Mouse (Mus musculus) neural tube, embryonic 12.5 days (tissue): ENCODE measurements around the gene Stap2. TPM values are rescaled to one million over a fixed set of nuclear protein-coding genes. Genes with fewer than 3 reads are reported as not detected.

Experiments used
- ATAC-seq: fragments of 200-750 bp; cut with Nextera tagmentation; 2 replicates; pipeline ENCODE4 v1.8.0; 2017; ENCODE audit warnings: low read depth, mild to moderate bottlenecking, moderate TSS enrichment, moderate library complexity; ENCODE audit not compliant: low FRiP score
- H3K27ac ChIP-seq: fragments of 300-500 bp; sonication (generic); 2 replicates; pipeline ENCODE4 v1.5.1; 2016
- H3K27me3 ChIP-seq: fragments of 300-500 bp; sonication (generic); replicated peaks from 2 replicates; pipeline ENCODE4 v1.6.1; 2016; ENCODE audit warnings: mild to moderate bottlenecking
- H3K36me3 ChIP-seq: fragments of 300-500 bp; sonication (generic); 2 replicates; pipeline ENCODE4 v1.6.1; 2016; ENCODE audit warnings: mild to moderate bottlenecking
- H3K4me1 ChIP-seq: fragments of 300-500 bp; sonication (generic); 2 replicates; pipeline ENCODE4 v1.6.1; 2016
- H3K4me2 ChIP-seq: fragments of 300-500 bp; sonication (generic); replicated peaks from 2 replicates; pipeline ENCODE4 v1.6.1; 2016; ENCODE audit warnings: mild to moderate bottlenecking
- H3K4me3 ChIP-seq: fragments of 300-500 bp; sonication (generic); 2 replicates; pipeline ENCODE4 v1.5.1; 2016
- H3K9ac ChIP-seq: fragments of 300-500 bp; sonication (generic); 2 replicates; pipeline ENCODE4 v1.6.1; 2016; ENCODE audit warnings: mild to moderate bottlenecking
- H3K9me3 ChIP-seq: fragments of 300-500 bp; sonication (generic); 2 replicates; pipeline ENCODE4 v1.6.1; 2016; ENCODE audit warnings: mild to moderate bottlenecking
- WGBS: fragments of 180-500 bp; shearing (Covaris S2); methylation state at CpG from one replicate; pipeline ENCODE4 v1.1.7; 2016; 5-methylcytosine and 5-hydroxymethylcytosine counted together
- polyA plus RNA-seq: library from polyadenylated mRNA; unstranded; fragments of >200 nt; fragmentation: Nextera tagmentation; extraction: Ambion mirVana; gene quantifications from 2 replicates; pipeline ENCODE4 v1.2.1, GENCODE M21; 2016

The Stap2 gene
- polyA plus RNA-seq, 1 experiment from 2014 or later: 7.2 TPM

DNA sequence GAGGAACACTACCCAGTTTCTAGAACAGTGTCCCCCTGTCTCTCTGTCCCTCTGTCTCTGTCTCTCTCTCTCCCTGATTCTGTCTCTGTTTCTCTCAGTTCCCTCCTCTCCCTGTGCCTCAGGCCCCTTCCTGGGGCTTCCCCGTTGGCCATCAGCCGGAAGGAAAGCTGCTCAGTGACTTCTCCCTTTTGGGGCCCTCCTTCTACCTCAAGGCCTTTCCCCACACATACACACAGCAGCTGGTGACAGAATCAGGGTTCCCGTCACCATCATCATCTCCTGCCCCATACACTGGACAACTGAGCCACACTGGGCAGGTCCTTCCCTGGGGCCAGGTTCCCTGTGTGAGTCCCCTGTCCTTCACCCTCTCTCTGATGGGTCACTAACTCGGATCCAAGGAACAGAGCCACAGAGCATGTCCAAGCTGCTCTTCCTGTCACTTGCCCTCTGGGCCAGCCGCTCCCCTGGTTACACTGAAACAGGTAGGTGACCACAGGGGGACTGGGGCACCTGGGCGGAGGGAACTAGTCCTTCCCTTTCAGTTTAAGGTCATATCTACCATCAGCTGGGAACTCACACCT is 52.8 kb downstream of the Stap2 start, which contains the start of gene Ebi3:
Ebi3 (plus strand) TSS at position 194 of the 581 bp plus-strand sequence.
- H3K4me3 ChIP-seq: no peak within 1 kb of the TSS
- H3K9ac ChIP-seq: no peak within 1 kb of the TSS
- ATAC-seq: no peak
- H3K36me3 ChIP-seq: no peaks in the 10 kb centered on the region
- H3K27ac ChIP-seq: no peak within 1 kb of the TSS
- H3K9me3 ChIP-seq: no peaks in the 10 kb centered on the region
- H3K4me1 ChIP-seq: peaks cover 12% of the 10 kb centered on the region
- H3K4me2 ChIP-seq: no peak within 1 kb of the TSS
- WGBS: 75% methylated on average over 6 of the region's 6 CpGs
- peaks cover 13% of the 10 kb centered on the region; the same call in 1 of the 2 replicates for H3K27me3 ChIP-seq

DNA sequence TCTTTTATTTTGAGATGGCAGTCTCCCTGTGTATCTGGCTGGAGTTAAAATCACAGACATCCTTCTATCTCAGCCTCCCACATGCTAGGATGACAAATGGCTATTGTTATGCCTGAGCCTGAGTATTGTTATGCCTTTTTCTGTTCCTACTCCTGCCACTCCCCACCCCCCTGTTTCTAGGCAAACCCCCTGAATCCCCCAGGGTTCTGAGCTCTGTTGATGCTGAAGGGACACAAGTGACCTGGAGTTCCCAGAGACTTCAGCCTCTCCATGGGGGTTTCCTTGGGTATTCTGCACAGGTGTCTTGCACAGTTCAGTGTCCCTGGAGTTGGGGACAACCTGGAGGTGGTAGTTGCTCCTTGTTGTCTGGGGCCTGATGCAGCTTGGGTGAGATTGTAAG is 53.3 kb downstream of the Stap2 start:
- H3K4me1 ChIP-seq: peaks cover 8% of the 10 kb centered on the region
- H3K4me2 ChIP-seq: no peak overlapping the region
- no peak for ATAC-seq
- no peak overlapping the region for H3K9ac ChIP-seq
- H3K4me3 ChIP-seq: no peak overlapping the region
- no peak overlapping the region for H3K27ac ChIP-seq
- H3K27me3 ChIP-seq: peaks cover 13% of the 10 kb centered on the region; the same call in 1 of the 2 replicates
- H3K9me3 ChIP-seq: no peaks in the 10 kb centered on the region
- H3K36me3 ChIP-seq: no peaks in the 10 kb centered on the region

GRCm38 (mm10) chr17:55950601-55951000 is 54.8 kb downstream of the Stap2 start:
- Histone ChIP-seq H3K36me3 (no peaks in the 10 kb centered on the region), H3K27me3 (peaks cover 13% of the 10 kb centered on the region; the same call in 1 of the 2 replicates), H3K4me3 (no peak overlapping the region), H3K27ac (no peak overlapping the region), H3K4me2 (no peak overlapping the region), H3K4me1 (peaks cover 3% of the 10 kb centered on the region; the same call in 1 of the 2 replicates), H3K9me3 (no peaks in the 10 kb centered on the region), H3K9ac (no peak overlapping the region)
- no peak for ATAC-seq
- 81% methylated on average over 9 of the region's 9 CpGs for WGBS

GRCm38 (mm10) chr17:55949400-55949799 is 56.0 kb downstream of the Stap2 start, which contains the start of gene Zfp119b:
Gene Zfp119b (minus strand): TSS chr17:55949500.
- Histone ChIP-seq H3K4me2 (no peak within 1 kb of the TSS), H3K27me3 (0 out of 2 replicates have a peak, but pooled peaks cover 6% of the 10 kb centered on the region), H3K27ac (no peak within 1 kb of the TSS), H3K4me1 (peaks cover 5% of the 10 kb centered on the region; the same call in 1 of the 2 replicates), H3K9ac (no peak within 1 kb of the TSS), H3K9me3 (no peaks in the 10 kb centered on the region), H3K4me3 (no peak within 1 kb of the TSS), H3K36me3 (no peaks in the 10 kb centered on the region)
- ATAC-seq: no peak
- 86% methylated on average over 2 of the region's 2 CpGs for WGBS

GRCm38 (mm10) chr17:55948647-55949046 is 56.7 kb downstream of the Stap2 start:
- peaks cover 5% of the 10 kb centered on the region; the same call in 1 of the 2 replicates for H3K4me1 ChIP-seq
- ATAC-seq: no peak
- H3K27ac ChIP-seq: no peak overlapping the region
- no peak overlapping the region for H3K4me3 ChIP-seq
- H3K9ac ChIP-seq: no peak overlapping the region
- H3K36me3 ChIP-seq: no peaks in the 10 kb centered on the region
- no peaks in the 10 kb centered on the region for H3K9me3 ChIP-seq
- WGBS: 91% methylated on average over 4 of the region's 4 CpGs
- H3K4me2 ChIP-seq: no peak overlapping the region
- 0 out of 2 replicates have a peak, but pooled peaks cover 6% of the 10 kb centered on the region for H3K27me3 ChIP-seq

Other genes starting within 250 kb of the Stap2 start
- 9.8 and 10.0 TPM in 2 replicates for gene Zfp119a, start 126.7 kb downstream of the Stap2 start, polyA plus RNA-seq
- gene Zfp959, start 113.5 kb downstream of the Stap2 start, polyA plus RNA-seq: 12.8 and 17.0 TPM in 2 replicates
- gene Zfp119b, start 56.1 kb downstream of the Stap2 start, polyA plus RNA-seq: 6.0 and 6.1 TPM in 2 replicates
- 2.3 and 2.8 TPM in 2 replicates for gene Ebi3, start 52.9 kb downstream of the Stap2 start, polyA plus RNA-seq
- 24.2 and 27.1 TPM in 2 replicates for gene Yju2, start 46.5 kb downstream of the Stap2 start, polyA plus RNA-seq
- gene Shd, start 35.1 kb downstream of the Stap2 start, polyA plus RNA-seq: 136 and 143 TPM in 2 replicates
- 114 and 123 TPM in 2 replicates for gene Fsd1, start 19.1 kb downstream of the Stap2 start, polyA plus RNA-seq
- 209 and 214 TPM in 2 replicates for gene Mpnd, start 127 bp upstream of the Stap2 start, polyA plus RNA-seq
- gene Sh3gl1, start 31.1 kb upstream of the Stap2 start, polyA plus RNA-seq: 134 TPM in 2 replicates
- 25.3 and 29.6 TPM in 2 replicates for gene Chaf1a, start 34.9 kb upstream of the Stap2 start, polyA plus RNA-seq
- gene Ubxn6, start 69.4 kb upstream of the Stap2 start, polyA plus RNA-seq: 61.0 and 63.8 TPM in 2 replicates
- 166 and 173 TPM in 2 replicates for gene Hdgfl2, start 74.0 kb upstream of the Stap2 start, polyA plus RNA-seq
- gene Plin4, start 104.2 kb upstream of the Stap2 start, polyA plus RNA-seq: 0.05 and 0.10 TPM in 2 replicates
- gene Plin5, start 112.0 kb upstream of the Stap2 start, polyA plus RNA-seq: 0.30 and 0.38 TPM in 2 replicates
- gene Lrg1, start 116.4 kb upstream of the Stap2 start, polyA plus RNA-seq: 0.14 TPM in 1 of 2 replicates, not detected in the other
- gene Sema6b, start 134.8 kb upstream of the Stap2 start, polyA plus RNA-seq: 12.5 and 13.0 TPM in 2 replicates
- 8.9 and 9.8 TPM in 2 replicates for gene Tnfaip8l1, start 156.9 kb upstream of the Stap2 start, polyA plus RNA-seq
- 65.5 and 65.9 TPM in 2 replicates for gene Mydgf, start 178.3 kb upstream of the Stap2 start, polyA plus RNA-seq
- 35.0 and 35.1 TPM in 2 replicates for gene Dpp9, start 213.3 kb upstream of the Stap2 start, polyA plus RNA-seq